Mouse (Mus musculus) c-Kit-negative CD71-positive TER-119-positive erythroid progenitor cells, embryonic 14.5 days (primary cell): ENCODE measurements around the gene Gm44805.
"Not testable (repeated sequence)": the region's sequence is repeated elsewhere in the genome, so short reads cannot be mapped to it uniquely, and the experiment has no call there.

Source experiments
- DNase-seq: peaks from one replicate; pipeline ENCODE4 v3.0.0-alpha.2; 2013; ENCODE audit warnings: low read depth, low spot score

Gene Gm44805

DNA sequence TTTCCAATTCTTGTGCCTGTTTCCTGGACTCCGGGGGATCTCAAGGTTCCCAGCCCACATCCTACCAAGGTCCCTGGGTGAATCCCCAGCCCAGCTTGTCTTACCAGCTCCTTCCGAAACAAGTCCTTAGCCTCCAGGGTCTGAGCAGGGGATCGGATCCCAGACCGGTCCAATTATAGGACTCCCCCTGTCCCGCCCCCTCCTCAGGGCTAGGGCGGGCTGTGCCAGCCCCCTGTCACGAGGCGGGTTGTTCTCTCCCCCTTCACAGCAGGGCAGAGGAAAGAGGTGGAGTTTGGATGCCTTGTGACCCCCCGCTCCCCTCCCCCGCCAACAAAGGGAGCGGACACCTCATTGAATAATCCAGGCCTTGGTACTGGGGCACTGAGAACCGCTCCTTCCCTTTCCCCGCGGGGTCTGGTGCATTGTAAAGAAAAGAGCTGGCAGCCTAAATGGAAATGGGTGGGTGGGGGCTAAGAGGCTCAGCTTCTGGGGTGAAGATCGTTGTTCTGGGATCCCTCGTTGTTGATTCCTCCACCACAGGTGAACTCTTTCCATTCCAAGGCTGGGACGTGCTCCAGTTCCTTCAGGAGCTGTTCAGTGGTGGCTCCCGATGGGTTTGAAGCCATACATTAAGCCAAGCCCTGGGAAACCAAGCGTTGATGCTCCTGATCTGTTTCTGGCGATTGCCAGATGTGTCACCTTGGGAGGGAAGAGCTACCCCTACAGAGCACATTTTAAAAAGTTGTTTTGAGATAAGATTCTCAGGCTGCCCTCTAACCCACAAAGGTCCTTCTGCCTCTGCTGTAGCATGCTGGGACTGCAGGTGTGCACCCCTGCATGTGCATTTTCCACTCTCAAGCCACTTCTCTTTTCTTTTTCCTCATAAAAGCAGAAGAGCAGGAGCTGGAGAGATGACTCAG, 17.9 kb upstream of the Gm44805 start, which contains the start of gene Apoe:
Apoe (minus strand) TSS at position 282 of the 920 bp plus-strand sequence.
- no peak for DNase-seq

DNA sequence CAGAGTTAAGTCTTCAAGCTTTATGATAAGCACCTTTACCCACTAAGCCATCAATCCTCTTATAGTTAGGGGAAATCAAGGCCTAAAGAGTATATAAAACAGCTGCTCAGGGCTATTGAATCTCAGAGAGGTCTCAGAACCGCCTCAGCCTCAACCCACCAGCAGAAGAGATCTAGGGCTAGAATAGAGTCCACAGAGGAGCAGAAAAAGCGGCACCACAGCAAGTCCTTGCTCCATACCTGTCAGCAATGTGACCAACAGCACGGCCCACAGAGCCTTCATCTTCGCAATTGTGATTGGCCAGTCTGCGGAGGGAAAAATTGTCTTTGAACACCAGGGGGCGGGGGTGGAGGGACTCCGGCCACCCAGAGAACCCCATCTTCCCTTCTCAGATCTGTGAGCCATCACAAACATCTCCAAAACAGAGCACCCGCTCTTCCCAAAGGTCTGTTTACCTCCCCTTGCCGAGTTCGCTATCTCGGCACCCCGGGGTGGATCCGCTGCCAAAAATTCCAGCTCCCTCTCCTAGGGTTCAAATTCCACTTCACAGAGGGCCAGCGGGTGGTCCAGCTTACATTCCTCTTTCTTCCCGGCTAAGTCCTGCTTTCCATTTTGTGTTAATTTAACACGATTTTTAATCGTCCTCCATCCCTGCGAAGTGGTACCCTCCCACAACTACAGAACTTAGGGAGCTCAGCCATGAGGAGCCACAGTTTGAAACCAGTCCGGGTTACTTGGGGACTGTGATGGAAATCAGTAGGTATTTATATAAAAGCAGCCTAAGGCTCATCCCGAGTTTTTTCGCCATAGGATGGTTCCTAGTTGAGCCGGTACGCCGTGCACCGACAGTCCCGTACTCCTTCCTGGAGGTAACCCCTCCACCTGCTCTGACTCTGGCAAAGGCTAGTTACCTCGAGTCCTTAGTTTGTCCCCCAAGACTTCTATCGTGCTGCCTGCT, 17.0 kb upstream of the Gm44805 start:
- DNase-seq, result no peak

DNA sequence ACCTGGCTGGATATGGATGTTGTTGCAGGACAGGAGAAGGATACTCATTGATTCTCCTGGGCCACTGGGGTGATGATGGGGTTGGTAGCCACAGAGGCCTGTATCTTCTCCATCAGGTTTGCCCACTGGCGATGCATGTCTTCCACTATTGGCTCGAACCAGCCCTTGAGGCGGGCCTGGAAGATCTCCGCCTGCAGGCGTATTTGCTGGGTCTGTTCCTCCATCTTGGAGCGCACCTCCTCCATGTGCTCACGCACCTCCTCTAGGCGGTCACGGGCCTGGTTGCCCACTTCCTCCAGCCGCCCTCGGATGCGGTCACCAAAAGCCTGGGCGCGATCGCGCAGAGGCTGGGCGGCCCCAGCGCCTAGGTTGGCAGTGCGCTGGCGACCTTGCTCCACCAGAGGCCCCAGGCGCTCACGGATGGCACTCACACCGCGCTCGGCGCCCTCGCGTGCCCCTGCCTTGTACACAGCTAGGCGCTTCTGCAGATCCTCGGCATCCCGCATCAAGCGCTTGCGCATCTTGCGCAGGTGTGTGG, 15.2 kb upstream of the Gm44805 start:
- DNase-seq, result no peak

DNA sequence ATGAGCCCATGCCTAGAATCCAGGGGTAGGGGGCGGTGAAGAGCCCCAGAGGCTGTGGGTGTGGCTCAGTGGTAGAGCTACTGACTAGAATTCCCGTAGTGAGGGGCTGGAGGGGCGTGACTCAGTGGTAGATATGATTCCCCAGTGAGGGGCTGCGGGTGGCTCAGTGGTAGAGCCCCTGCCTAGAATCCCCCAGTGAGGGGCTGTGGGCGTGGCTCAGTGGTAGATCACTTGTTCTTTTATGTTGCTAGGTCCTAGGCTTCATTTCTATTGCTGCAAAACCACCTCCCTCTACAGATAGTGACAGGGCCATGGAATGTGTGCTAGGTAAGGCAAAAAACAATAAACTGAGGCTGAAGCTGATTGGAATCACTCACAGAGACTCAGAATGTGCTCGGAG, 14.7 kb upstream of the Gm44805 start:
- DNase-seq, result no peak

DNA sequence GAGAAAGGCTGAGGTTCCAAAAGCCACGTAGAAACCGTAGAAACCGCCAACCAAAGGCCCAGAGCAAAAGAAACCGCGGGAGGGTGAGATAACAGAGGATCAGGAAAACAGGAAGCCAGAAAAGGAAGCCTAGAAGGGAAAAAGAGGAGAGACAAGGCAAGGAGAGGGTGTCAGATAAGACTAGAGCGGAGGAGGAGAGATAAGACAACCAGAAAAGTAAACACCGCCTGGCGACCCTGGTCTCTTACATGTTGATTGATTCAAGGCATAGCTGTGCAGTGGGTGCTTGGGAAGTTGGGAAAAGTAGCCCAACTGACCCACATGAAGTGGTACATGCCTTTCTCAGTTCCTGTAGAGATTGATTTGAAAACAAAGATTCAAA, 14.0 kb upstream of the Gm44805 start:
- no peak for DNase-seq

DNA sequence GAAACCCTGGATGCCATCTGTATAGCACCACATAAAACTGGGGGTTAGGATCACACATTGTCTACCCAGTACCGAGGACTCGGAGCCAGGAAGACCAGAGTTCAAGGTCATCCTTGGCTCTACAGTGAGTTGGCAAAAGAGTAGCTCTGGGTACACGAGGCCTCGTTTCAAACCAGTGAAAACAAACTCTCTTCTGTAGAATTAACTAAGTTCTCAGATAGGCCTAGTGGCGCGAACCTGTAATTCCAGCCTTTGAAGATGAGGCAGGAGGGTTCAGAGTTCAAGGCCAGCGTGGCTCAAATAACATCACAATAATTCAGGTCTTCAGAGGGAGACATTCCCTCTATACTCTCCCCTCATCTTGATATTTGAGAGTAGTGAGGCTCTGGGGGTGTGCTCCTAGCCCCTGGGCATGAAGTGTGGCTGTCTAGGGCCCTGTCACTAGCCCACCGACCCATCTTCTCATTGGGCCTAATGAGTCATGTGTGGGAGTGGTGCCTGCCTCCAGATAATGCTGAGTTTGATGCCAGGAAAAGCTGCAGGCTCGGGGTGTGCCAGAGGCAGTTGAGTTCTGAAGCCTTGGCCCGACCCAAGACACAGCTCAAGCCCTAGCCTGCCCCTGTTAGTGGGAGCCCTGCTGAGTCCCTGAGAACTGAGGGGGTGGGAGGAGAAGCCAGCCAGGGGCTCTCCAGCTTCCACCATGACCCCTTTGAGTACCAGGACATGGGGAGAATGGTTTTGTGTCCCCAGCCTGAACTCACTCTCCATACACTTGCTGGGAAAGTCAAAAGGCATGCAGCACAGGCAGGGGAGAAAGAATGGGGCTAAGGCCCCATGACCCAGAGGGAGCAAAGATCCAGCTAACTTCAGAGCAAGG, 13.4 kb upstream of the Gm44805 start:
- no peak for DNase-seq

DNA sequence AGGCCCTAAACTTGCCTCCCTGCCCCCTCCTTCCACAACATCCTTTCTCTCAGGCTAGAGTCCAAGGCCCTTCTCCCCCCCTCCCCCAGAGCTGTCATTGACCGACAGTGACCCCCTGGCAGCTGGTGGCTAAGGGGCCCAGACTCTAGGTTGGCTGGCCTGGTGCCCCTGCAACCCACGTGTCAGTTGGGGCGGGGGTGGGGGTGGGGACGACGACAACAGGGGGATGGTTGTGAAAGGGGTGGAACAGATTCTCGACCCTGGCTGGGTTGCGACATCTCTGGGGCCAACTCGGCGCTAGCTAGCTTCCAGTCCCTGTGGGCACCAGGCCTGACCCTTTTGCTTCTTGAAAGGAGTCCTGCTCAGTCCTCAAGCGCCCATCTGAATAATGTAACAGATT, 12.2 kb upstream of the Gm44805 start:
- DNase-seq, result no peak

DNA sequence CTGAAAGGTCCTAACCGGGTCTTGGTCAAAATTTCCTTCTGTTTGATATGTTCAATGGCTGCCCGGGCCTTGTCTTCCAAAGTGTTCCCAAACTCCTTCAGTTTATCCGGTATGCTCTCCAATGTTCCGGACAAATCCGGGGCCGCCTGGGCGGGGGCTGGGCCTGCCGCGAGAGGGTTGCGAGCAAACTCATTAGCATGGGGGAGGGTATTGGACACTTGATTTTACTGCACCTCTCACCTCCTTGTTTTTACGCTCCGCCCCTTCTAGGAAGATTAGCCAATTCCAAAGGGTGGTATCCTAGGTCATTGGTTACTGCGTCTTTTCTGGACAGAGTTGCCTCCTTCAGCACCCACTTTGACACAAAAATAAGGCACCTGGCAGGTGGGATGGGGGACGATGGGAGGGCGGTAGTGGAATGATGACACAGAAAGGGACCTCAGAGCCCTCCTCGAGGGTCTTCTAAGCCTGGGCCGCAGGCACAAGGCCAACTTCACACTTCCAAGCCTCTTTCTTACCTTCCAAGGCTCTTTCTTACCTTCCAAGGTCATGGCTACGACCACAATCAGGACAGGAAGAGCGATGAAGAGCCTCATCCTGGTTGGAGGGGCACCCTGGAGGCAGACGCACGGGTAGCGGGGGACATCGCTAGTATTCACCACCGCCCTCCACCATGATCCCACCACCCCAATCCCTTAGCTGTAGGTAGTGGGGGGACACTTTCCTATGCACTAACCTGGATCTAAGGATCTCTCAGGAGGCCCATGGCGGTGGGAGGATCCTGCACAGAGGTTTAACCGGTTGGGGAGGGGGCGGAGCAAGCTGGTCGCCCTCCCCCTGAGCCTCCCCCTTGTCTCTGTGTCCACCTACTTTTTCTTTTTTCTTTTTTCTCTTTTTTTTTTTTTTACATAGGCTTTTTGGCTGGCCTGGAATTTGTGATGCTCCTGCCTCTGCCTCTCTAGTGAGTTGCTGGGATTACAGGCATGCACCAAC, 10.9 kb upstream of the Gm44805 start, which contains the start of gene Apoc1:
Apoc1 (minus strand) TSS at position 788 of the 993 bp plus-strand sequence.
- DNase-seq, result no peak

DNA sequence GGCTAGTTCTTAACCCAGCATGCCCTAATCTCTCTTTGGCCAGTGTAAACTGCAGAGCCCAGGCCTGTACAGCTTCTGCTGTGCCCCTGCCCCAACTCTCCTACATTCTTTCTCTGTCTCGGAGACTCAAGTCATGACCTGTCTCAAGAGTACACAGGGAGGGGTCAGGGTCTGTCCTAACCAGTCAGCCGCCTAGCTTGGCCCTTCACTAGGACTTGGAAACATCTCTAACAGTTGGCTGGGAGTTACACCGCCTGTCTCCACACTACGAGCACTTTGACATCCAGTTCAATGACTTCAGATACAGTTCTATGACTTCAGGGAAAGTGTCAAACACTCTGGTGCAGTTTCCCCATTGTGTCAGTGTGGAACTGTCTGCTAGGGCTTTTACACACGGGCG, 10.2 kb upstream of the Gm44805 start:
- DNase-seq, result no peak

DNA sequence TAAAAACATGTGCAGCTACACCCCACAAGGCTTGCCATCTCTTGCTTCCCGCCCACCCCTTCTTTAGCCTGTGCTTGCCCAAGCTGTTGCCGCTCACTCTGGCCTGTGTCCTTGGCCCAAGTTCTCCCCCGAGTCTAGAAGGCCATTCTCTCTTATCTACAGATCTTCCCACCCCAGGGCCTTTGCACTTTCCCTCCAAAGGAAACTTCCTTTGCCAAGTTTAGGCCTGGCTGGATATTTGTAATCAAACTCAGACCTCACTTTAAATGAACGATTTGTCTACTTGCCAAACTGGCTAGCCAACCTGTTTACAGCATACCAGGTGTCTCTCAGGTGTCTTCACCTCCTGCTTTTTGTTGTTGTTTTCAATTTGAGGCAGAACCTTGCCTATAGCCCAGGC, 9.6 kb upstream of the Gm44805 start:
- no peak for DNase-seq

DNA sequence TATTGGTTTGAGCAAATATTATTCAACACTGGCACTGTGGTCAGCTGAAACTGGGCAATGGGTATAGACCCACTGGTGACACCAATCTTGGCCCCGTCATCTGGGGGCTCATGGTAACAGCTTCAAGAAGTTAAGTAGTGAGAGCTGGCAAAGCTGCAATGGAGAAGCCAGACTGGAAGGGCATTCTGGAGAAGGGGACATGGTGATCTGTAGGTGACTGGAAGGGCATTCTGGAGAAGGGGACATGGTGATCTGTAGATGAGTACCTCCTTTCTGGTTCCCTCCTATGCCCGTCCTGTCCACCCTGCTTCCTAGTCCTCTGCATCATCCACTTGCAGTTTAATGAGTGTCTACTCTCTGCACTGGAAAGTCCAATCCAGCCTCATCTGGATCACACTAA, 7.4 kb upstream of the Gm44805 start:
- DNase-seq, result no peak

DNA sequence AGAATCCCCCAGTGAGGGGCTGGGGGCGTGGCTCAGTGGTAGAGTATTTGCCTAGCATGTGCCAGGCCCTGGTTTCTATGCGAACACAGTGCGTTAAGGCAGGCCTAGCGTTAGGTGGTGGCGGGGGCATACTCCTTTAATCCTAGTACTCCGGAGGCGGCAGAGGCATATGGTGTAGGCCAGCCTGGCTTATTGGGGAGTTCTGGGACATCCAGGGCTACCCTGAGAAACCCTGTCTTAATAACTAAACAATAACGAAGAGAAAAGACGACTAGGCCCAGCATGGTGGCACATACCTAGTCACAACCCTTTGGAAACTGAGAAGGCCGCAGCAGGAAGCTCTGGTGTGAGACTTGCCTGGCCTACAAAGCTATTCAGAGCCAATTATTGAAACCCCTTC, 6.9 kb upstream of the Gm44805 start:
- no peak for DNase-seq

DNA sequence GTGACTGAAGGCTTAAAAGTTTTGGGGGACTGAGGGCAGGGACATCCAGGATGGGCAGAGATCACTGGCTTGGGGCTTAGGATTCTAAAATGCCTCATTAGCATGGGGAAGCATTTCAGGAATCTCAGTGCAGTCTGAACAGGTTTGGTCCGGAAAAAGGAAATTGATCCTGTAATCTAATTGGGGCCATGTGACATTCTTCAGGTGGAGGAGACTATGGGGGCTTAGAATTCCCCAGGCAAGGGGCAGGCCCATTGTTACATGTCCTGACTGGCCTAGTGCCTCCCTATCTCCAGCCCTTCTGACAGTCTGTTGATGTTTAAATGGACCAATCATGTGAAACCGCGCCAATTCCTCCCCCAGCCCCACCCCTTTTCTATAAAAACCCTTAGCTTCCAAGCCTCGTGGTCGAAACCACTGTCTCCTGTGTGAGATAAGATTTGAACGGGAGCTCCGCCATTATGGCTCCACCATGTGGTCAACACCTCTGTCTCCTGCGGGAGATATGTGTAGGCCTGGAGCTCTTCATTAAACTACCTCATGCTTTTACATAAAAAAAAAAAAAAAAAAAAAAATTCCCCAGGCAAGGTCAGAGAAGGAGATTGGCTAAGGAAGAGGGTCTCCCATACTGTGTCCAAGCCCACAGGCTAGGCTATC, 5.8 kb upstream of the Gm44805 start:
- not testable (repeated sequence) for DNase-seq

DNA sequence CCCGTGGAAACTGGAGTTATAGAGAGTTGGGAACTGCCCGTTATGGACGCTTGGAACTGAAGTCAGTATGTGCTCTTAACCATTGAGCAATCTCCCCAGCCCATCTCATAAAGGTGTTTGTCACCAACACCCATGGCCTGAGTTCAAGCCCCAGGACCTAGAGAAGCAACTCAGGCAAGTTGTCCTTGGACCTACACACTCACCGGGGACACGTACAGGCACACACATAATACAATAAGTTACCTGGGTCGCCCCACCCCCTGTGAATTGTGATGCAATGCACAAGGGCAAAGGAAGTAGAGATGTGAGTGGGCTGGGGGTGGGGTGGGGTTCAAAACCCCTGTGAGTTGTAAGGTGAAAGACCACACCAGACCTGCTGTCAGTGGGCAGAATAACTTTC, 5.3 kb upstream of the Gm44805 start:
- DNase-seq, result no peak

DNA sequence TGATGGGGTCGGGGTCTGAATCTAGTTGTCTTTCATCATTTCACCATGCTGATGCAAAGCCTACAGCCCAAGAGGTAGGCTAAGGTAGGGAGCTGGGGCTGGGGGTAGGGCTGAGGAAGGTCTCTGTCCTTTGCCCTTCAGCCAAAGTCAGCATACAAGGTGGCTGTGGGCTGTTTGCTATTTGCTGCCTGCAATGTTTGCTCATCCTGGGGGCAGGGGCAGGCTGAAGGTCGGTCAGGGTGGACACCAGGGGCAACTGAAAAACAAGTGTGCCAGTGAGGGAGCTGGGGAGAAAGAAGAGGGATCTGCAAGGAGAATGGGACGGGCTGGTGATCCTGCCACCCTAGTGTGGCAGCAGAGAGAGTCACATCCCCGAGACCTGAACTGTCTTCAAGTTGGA, 4.2 kb upstream of the Gm44805 start:
- no peak for DNase-seq

DNA sequence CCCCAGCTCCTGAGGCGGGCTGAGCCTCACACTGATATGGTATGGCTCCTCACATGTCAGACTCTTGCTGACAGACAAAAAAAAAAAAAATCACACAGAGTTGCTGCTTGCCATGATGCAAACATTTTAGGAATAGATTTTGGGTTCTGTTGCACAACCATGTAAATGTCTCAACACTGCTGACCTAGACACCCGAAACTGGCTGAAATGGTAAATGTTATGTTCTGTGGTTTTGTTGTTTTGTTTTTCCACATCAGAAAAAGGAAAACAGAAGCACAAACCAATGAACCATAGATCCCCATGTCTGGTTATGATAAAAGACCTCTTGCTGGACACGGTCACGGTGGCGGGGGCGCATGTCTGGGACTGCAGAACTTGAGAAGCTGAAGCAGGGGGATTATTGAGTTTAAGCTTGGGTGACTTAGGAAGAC, 2.6 kb upstream of the Gm44805 start:
- no peak for DNase-seq

DNA sequence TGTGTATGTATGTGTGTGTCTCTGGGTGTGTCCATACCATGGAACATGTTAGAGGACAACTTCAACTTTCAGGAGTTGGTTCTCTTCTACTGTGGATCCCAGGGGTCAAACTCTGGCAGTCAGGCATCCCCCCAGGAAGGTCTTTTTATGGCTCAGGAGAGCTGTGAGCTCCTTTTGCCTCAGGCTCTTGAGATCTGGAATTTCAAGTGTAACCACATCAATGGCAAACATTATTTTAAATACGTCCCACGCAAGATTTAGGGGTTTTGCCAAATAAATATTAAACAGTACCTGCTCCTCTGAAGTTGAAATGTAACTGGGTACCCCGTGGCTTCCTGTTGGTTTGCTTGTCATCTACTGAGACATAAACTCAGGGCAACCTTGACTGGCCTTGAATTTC, 1.8 kb upstream of the Gm44805 start:
- DNase-seq, result no peak

DNA sequence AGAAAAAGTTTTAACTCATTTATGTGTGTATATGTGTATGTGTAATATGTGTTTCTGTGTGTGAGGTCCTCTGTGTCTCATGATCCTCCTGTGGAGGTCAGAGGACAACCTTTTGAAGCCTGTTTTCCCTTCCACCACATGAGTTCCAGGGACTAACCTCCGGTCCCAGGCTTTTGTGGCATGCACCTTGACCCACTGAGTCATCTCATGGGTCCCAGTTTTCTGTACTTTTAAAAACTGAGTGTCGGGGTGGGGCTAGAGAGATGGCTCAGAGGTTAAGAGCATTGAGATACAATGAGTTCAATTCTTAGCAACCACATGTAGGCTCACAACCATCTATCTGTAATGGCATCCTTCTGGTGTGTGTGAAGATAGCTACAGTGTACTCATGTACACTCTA, 521 bp downstream of the Gm44805 start:
- DNase-seq, result no peak

DNA sequence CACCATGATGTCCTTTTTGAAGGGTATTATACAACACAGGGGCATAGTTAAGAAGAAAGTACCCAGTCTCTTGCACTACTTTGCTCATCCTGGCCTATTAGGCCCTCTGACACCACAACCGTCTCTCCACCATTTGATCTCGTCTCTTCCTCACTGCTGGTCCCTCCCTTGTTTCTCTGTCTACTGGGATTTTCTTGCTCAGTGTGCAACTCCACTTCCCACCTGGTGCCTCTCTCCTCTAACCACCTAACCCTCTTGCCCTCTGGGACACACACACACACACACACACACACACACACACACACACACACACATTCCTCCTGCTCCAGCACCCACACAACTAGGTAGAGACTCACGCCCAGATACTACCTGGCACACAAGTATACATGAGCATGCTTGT, 2.3 kb downstream of the Gm44805 start:
- DNase-seq, result no peak
